Mouse (Mus musculus): ENCODE data around the gene Med28. TPM values are rescaled to one million over a fixed set of nuclear protein-coding genes. Genes with fewer than 3 reads are reported as not detected.

The Med28 gene
- polyA plus RNA-seq (2012; rRNA removed; ENCODE audit: low replicate concordance), result 79.7 and 83.8 TPM in 2 replicates

DNA sequence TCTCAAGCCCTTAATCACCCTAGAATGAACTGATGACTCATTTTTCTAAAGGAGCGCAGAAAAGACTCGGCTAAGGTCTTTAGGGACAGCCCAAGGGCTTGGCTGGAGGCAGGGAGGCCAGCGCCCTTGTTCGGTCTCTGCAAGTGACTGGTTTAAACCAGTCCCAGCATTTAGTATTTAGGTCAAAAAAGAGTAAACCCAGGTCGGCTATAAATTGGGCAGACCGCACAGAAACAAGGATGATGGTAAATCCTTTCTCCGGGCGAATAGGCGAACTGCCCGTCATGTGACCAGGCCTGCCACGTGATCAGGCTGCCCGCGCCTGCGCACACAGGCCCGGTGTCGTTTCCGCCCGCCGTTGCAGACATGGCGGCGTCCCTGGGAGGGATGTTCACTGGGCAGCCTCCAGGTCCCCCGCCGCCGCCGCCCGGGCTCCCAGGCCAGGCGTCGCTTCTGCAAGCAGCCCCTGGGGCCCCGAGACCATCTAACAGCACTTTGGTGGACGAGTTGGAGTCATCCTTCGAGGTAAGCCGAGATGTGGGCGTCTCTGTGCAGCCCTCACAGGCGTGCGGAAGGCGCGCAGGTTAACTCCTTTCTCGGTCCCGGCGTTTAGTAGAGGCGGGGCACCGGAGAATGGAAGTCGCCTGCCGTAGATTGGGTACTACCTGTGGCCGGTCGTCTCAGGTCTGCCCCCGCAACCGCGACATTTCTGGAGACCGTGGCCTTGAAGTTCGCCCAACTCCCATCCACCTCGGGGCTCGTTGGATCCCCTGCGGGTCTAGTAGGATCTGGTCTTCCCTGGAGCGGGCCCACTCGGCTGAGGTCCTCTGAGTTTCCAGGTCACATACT lies at the start of gene Med28:
Med28 (plus strand) TSS at position 270 of the 849 bp plus-strand sequence.

DNA sequence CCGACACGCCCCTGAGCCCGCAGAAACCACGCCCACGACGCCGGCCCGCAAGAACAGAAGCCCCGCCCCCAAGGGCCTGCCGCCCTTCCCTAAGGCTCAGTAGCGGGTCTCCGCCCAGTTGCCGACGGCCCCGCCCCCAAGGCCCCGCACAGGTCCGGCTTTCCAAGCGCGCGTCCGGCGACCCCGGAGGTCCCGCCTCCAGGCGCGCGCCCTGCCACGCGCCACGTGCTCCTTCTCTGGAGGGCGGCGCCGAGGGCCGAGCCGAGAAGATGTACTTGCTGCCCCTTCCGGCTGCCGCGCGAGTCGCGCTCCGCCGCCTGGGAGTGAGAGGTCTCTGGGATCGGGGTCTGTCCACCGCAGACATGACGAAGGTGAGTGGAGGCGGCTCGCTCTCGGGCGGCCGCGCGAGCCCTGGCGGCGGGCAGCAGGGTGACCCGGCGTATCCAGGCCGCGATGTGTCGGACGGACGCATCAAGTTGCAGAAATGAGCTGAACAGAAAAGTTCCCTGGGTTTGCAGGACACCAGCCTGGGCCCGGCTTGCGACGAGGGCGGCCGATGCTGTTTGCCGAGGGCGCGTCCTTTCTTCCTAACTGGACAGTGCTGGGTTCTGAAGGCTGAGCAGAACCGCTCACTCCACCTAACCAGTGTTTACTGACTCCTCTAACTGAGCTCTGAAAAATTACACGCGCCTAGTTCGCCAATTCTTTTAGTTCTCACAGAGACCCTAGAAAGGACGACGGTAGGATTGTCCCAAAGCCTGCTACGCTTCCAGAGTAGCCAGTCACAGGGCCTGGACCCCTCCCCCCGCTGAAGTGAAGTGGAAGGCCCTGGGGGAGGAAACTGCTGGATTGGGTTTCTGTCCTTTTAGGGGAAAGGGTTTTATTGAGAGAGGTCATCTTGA lies 26.6 kb upstream of the Med28 start, which contains the start of gene Lap3:
Lap3 (plus strand) TSS at position 184 of the 902 bp plus-strand sequence.

Other genes starting within 250 kb of the Med28 start
- gene Qdpr, start 70.0 kb upstream of the Med28 start, polyA plus RNA-seq (2012; rRNA removed; ENCODE audit: low replicate concordance), result 55.4 and 113 TPM in 2 replicates
- gene Clrn2, start 66.5 kb upstream of the Med28 start, polyA plus RNA-seq (2012; rRNA removed; ENCODE audit: low replicate concordance), result not detected in 2 replicates
- 9.3 and 81.8 TPM in 2 replicates for gene Lap3, start 26.9 kb upstream of the Med28 start, polyA plus RNA-seq (2012; rRNA removed; ENCODE audit: low replicate concordance)
- gene Fam184b, start 119.4 kb downstream of the Med28 start, polyA plus RNA-seq (2012; rRNA removed; ENCODE audit: low replicate concordance), result 0.04 TPM in 1 of 2 replicates, not detected in the other
- 0.15 and 0.36 TPM in 2 replicates for gene Ncapg, start 149.7 kb downstream of the Med28 start, polyA plus RNA-seq (2012; rRNA removed; ENCODE audit: low replicate concordance)

Measured in duodenum, adult 2 months (tissue).